Mouse (Mus musculus): ENCODE measurements at regions not wholly inside any gene's neighbourhood (a gene's known extent, or its start where the extent isn't known, plus 50 kb on each side); places are given as distances from the start of the nearest gene placed in this dataset.

DNA sequence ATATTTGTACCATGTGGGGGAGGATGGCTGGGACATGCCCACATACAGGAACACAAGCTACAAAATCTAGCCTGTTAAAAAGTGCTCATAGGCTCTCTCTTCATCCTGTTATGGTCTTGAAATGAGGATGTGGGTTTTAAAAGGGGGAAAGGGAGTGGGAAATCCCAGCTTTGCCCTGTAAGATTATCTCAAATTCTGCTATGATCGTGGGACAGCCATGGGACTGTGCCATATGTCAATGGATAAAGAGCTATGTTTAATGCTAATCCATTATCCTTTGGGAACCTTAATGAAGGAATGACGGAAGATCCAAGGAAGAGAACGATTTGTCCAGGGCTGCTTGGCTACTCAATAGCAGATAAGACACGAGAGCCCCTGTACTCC is 113.8 kb upstream of the Foxn2 start:
- H3K36me3 ChIP-seq = 0 out of 2 replicates have a peak, but pooled peaks cover 3% of the 10 kb centered on the region
- DNase-seq (ENCODE audit: low spot score) = no peak
- H3K27ac ChIP-seq = peak overlapping the region; percentile 84
- H3K27me3 ChIP-seq (ENCODE audit: insufficient read depth, poor library complexity, severe bottlenecking) = peaks cover 76% of the 10 kb centered on the region
- H3K4me1 ChIP-seq (replicated peaks) = peaks cover 55% of the 10 kb centered on the region
- WGBS = 70% methylated on average over 4 of the region's 4 CpGs
- H3K4me3 ChIP-seq = no peak overlapping the region
- H3K9me3 ChIP-seq = peaks cover 15% of the 10 kb centered on the region

DNA sequence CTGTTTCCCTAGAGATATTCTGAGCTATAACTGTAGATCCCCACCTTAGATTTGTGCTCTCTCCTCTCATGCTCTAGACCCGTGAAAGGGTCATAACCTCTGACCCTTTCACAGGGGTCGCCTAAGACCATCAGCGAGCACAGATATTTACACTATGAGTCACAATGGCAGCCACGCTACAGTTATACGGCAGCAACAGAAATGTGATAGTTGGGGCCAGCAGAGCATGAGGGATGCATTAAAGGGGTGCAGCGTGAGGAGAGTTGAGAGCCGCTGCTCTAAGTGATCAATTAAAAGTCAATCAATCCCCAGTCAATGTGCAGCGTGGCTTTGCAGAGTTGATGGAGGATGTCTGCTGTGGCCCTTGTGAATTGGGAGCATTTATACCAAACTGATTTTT is 112.7 kb upstream of the Foxn2 start:
- WGBS = 16% methylated on average over 8 of the region's 8 CpGs
- Histone ChIP-seq H3K27ac (peak overlapping the region; percentile 84), H3K9me3 (peaks cover 15% of the 10 kb centered on the region), H3K4me1 (replicated peaks) (peaks cover 55% of the 10 kb centered on the region), H3K27me3 (ENCODE audit: insufficient read depth, poor library complexity, severe bottlenecking) (peaks cover 71% of the 10 kb centered on the region), H3K36me3 (0 out of 2 replicates have a peak, but pooled peaks cover 3% of the 10 kb centered on the region), H3K4me3 (no peak overlapping the region)
- DNase-seq (ENCODE audit: low spot score) = peak; percentile 38

DNA sequence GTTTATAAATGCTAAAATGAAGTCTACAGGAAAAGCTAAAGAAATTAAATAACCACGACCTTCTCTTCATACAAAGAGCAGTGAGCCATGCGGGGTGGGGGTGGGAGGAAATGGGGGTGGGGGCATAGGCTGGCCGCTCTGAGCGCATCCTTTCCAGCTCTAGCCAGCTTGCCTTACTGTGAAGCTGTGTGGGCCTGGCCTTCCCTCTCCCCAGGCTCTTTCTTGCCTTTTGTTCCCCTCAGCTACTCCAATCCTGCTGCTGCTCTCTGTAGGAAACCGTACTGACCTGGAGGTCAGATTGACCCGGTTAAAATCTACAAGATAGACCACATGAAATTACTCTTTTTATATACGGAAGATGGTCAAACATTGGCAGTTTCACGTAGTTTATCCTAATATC is 111.7 kb upstream of the Foxn2 start:
- DNase-seq (ENCODE audit: low spot score) = peak; percentile 41
- no peak overlapping the region for H3K4me3 ChIP-seq
- H3K4me1 ChIP-seq (replicated peaks) = peaks cover 55% of the 10 kb centered on the region
- H3K27me3 ChIP-seq (ENCODE audit: insufficient read depth, poor library complexity, severe bottlenecking) = peaks cover 63% of the 10 kb centered on the region
- H3K9me3 ChIP-seq = peaks cover 15% of the 10 kb centered on the region
- 10% methylated on average over 8 of the region's 8 CpGs for WGBS
- peak overlapping the region; percentile 37 for H3K27ac ChIP-seq
- H3K36me3 ChIP-seq = 0 out of 2 replicates have a peak, but pooled peaks cover 3% of the 10 kb centered on the region

DNA sequence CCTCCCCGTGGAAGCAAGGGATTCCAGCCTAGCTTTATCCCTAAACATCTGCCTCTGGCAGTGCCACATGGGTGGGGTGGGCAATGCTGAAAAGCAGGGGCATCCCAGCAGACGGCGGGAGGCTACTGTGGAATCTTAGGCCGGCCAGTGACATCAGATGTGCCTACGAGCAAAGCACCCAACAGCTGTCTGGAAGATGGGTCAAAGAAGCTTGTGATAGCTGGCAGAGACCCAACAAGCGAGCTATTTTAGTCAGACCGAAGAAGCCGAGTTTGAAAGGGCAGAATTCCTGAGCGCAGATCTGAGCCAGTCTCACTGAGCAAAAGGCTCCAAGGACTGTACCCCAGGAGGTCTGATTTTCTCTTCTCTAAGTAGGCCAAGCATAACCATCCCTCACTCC is 110.8 kb upstream of the Foxn2 start:
- WGBS = 78% methylated on average over 9 of the region's 9 CpGs

DNA sequence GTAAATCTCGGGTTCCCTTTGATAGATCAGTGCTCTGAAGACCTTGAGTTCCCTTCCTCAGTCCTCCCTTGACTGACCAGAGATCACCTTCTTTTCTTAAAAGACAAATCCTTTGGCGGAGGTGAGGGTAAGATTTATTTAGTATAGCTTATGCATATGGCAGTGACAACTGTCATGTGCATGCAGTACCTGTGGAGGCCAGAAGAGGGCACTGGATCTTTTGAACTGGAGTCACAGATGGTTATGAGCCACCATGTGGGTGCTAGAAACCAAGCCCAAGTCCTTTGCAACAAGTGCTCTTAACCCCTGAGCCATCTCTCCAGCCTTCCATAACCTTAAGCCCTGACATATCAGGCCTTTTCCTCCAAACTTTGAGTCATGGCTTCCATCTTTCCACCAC is 110.4 kb upstream of the Foxn2 start:
- H3K27me3 ChIP-seq (ENCODE audit: insufficient read depth, poor library complexity, severe bottlenecking) = peaks cover 53% of the 10 kb centered on the region
- WGBS = 86% methylated on average over 2 of the region's 2 CpGs

More for the DNA sequence above, 110.8 kb upstream of the Foxn2 start:
- H3K9me3 ChIP-seq = peaks cover 15% of the 10 kb centered on the region
- peaks cover 57% of the 10 kb centered on the region for H3K27me3 ChIP-seq (ENCODE audit: insufficient read depth, poor library complexity, severe bottlenecking)
- H3K36me3 ChIP-seq = 0 out of 2 replicates have a peak, but pooled peaks cover 3% of the 10 kb centered on the region
- H3K27ac ChIP-seq = peak overlapping the region; percentile 37; the same call in 1 of the 2 replicates
- H3K4me1 ChIP-seq (replicated peaks) = peaks cover 54% of the 10 kb centered on the region
- H3K4me3 ChIP-seq = no peak overlapping the region
- DNase-seq (ENCODE audit: low spot score) = no peak

DNA sequence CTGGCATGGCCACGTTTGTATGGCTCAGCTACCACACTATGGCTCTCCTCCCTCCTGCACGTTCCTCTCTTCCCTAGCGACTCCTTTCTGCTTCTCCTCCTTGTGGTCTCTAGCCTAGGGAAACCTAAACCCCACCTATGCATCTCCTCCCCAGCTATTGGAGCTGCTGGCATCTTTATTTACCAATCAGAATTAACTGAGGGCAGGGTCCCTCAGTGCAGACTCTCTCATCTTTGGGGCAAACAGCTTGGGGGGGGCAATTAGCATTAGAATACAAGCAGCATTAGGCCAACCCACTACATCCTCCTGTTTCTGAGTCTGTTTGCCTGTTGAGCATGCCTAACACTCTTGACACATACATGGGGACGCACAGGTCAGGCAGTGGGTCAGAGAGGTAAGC is 106.7 kb upstream of the Foxn2 start:
- DNase-seq (ENCODE audit: low spot score) = no peak
- WGBS = 42% methylated on average over 4 of the region's 4 CpGs
- Histone ChIP-seq H3K9me3 (peaks cover 15% of the 10 kb centered on the region), H3K36me3 (0 out of 2 replicates have a peak, but pooled peaks cover 3% of the 10 kb centered on the region), H3K4me3 (no peak overlapping the region), H3K27ac (no peak overlapping the region), H3K4me1 (replicated peaks) (peaks cover 13% of the 10 kb centered on the region), H3K27me3 (ENCODE audit: insufficient read depth, poor library complexity, severe bottlenecking) (peaks cover 37% of the 10 kb centered on the region)

More for the DNA sequence above, 110.4 kb upstream of the Foxn2 start:
- H3K36me3 ChIP-seq = 0 out of 2 replicates have a peak, but pooled peaks cover 3% of the 10 kb centered on the region
- H3K27ac ChIP-seq = no peak overlapping the region
- H3K4me1 ChIP-seq (replicated peaks) = peaks cover 50% of the 10 kb centered on the region
- no peak for DNase-seq (ENCODE audit: low spot score)
- H3K4me3 ChIP-seq = no peak overlapping the region
- H3K9me3 ChIP-seq = peaks cover 15% of the 10 kb centered on the region

DNA sequence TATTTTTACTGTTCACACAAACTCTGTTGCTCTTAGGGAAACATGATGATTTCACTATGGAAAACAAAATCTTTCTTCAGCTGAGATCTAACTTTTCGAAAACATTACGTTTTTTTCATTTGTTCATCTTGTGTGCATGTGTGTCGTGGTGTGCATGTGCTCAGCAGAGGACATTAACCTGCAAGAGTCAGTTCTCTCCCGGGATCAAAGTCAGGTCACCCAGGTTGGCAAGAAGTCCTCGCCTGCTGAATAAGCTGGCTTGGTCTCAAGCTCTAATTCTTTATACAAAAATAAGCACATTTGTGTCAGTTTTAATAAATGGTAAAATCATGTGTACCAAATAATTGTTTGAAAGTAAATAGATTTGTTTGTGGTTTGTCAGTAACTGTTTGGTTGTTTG is 105.2 kb upstream of the Foxn2 start:
- Histone ChIP-seq H3K27me3 (ENCODE audit: insufficient read depth, poor library complexity, severe bottlenecking) (peaks cover 23% of the 10 kb centered on the region), H3K27ac (no peak overlapping the region), H3K36me3 (0 out of 2 replicates have a peak, but pooled peaks cover 1% of the 10 kb centered on the region), H3K4me3 (no peak overlapping the region), H3K4me1 (replicated peaks) (0 out of 2 replicates have a peak, but pooled peaks cover 3% of the 10 kb centered on the region), H3K9me3 (peaks cover 12% of the 10 kb centered on the region)
- DNase-seq (ENCODE audit: low spot score) = no peak
- WGBS = 84% methylated on average over 5 of the region's 5 CpGs

DNA sequence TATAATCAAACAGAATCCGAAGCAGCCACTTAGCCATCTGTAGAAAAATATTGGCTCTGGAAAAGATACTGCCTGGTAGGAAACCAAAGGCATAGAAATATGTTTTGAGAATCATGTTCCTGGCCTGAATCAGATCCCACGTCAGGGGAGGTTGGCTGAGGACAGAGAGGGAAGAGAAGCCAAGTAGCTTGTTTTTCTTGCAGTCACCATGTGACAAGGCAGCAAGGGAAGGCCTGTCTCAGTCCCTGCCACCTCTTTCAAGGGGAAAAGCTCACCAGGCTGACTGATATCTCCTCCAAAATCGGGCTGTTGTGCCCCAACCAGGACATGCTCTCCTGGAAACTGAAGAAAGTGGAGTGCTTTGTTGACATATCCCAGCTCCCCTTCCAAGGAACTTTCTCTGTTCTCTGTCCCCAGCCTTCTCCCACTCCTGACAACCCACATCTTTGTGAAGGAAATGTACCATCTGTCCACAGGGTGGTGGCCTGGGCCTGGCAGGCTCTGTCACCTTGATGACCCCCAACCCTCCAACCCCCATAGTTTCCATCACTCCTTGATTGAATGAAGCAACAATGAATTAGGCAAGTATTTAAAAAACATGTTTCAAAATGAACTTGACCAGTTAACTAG is 104.3 kb upstream of the Foxn2 start:
- no peak overlapping the region for H3K4me3 ChIP-seq
- no peaks in the 10 kb centered on the region for H3K36me3 ChIP-seq
- H3K9me3 ChIP-seq = peaks cover 2% of the 10 kb centered on the region; the same call in 1 of the 2 replicates
- no peak for DNase-seq (ENCODE audit: low spot score)
- H3K4me1 ChIP-seq (replicated peaks) = 0 out of 2 replicates have a peak, but pooled peaks cover 6% of the 10 kb centered on the region
- no peak overlapping the region for H3K27ac ChIP-seq
- WGBS = 67% methylated on average over 3 of the region's 3 CpGs
- H3K27me3 ChIP-seq (ENCODE audit: insufficient read depth, poor library complexity, severe bottlenecking) = peaks cover 13% of the 10 kb centered on the region

DNA sequence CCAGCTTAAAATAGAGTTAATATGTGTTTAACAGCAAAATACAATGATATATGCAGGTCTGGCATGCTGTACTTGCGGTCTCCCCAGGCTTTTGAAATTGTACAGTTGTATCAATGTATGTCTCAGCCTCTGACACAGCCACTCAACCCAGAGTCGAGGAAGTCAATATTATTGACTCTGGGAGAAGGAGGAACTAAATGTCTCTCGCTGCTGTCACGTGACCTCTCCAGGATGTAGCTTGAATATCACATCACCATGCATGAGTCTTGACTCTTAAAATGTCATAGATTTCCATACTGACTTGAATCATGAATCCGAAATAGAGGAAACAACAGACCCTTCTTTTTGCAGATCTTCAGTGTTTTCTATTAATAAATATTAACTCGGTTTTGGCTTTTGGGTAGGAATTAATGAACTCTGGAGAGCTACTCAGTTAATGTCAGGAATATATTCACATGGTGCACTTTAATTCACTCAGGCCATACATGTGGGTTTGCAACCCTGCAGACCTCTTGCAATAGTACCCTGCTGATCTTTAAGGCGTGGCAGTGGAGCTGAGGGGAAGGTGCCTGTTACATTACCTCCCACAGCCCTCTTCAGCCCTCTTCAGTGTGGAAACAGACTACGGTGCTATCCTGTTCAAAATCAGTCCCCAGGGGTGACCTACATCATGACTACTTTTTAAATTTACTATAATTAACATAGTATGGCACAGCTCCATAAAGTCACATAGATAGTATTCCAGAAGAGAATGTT is 102.7 kb upstream of the Foxn2 start:
- no peak overlapping the region for H3K27ac ChIP-seq
- H3K4me1 ChIP-seq (replicated peaks) = peaks cover 11% of the 10 kb centered on the region; the same call in 1 of the 2 replicates
- no peaks in the 10 kb centered on the region for H3K9me3 ChIP-seq
- 85% methylated on average over 8 of the region's 8 CpGs for WGBS
- H3K36me3 ChIP-seq = no peaks in the 10 kb centered on the region
- H3K4me3 ChIP-seq = no peak overlapping the region
- DNase-seq (ENCODE audit: low spot score) = no peak
- H3K27me3 ChIP-seq (ENCODE audit: insufficient read depth, poor library complexity, severe bottlenecking) = peaks cover 6% of the 10 kb centered on the region

DNA sequence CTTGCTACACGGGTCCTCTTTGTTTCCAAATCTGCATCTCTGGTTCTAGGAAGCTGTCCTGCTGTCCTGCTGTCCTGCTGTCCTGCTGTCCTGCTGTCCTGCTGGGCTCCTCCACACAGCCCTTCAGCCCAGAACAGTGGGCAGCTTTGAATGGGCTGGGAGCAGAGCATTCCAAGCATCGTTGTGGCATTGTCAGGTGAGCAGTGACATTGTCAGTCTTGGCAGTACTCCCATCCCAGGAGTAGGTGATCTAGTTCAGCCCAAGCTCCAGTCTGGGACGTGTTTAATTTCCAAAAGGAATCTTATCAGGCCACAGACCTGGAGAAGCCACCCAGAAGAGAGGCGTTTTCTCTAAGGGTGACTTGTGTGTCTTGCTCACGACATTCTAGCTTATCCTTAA is 99.4 kb upstream of the Foxn2 start:
- Histone ChIP-seq H3K27me3 (ENCODE audit: insufficient read depth, poor library complexity, severe bottlenecking) (no peaks in the 10 kb centered on the region), H3K36me3 (no peaks in the 10 kb centered on the region), H3K27ac (no peak overlapping the region), H3K9me3 (no peaks in the 10 kb centered on the region), H3K4me3 (no peak overlapping the region), H3K4me1 (replicated peaks) (peaks cover 11% of the 10 kb centered on the region; the same call in 1 of the 2 replicates)
- 51% methylated on average over 5 of the region's 5 CpGs for WGBS
- DNase-seq (ENCODE audit: low spot score) = no peak

DNA sequence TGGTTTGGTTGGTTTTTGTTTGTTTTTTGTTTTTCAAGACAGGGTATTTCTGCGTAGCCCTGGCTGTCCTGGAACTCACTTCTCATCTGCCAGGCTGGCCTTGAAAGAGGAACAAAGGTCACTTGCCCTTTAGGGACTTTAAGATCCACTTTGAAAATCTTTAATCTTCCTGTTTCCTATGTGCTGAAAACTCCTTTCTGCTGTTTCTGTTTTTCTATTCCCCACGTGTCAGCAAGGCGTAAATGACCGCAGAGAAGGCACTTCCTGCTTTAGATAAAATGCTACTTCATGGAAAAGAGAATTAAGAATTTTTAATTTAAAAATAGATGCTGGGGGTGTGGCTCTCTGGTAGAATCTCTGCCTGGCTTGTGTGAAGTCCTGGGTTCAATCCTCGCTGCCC is 98.9 kb upstream of the Foxn2 start:
- Histone ChIP-seq H3K9me3 (no peaks in the 10 kb centered on the region), H3K4me3 (no peak overlapping the region), H3K27me3 (ENCODE audit: insufficient read depth, poor library complexity, severe bottlenecking) (no peaks in the 10 kb centered on the region), H3K36me3 (no peaks in the 10 kb centered on the region), H3K4me1 (replicated peaks) (peaks cover 11% of the 10 kb centered on the region; the same call in 1 of the 2 replicates), H3K27ac (no peak overlapping the region)
- DNase-seq (ENCODE audit: low spot score) = no peak
- WGBS = 68% methylated on average over 5 of the region's 5 CpGs

DNA sequence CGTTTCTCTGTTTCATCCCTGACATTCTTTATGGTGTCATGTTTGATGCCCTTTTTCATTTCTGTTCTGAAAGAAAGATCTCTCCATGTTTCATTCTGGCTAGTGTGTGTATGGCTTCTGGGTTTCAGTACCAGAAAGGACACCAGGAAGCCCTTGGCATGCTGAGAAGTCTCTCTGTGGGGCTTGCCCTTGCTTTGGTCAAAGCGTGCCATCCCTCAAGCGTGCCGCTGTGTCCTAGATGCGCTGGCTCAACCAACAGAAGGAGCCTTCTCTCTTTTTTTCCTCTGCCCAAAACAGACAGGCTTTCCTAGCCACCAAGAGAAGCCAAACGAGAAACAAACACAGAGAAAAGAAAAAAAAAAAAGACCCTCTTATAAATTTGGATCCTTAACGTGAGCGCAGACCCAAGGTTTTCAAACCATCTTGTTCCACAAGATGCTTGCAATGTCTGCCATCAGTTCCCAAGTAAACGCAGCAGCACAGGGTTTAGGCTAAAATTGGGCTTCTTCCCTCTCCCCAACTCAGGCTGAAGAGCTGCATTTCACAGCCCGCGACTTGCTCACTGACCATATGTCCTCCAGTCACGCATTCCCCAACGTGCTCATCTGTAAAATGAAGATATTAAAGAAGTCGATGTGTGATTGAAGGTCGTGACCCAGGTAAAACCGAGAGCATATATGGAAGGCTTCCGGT is 97.3 kb upstream of the Foxn2 start:
- Histone ChIP-seq H3K27ac (no peak overlapping the region), H3K9me3 (no peaks in the 10 kb centered on the region), H3K4me3 (no peak overlapping the region), H3K36me3 (no peaks in the 10 kb centered on the region), H3K27me3 (ENCODE audit: insufficient read depth, poor library complexity, severe bottlenecking) (no peaks in the 10 kb centered on the region), H3K4me1 (replicated peaks) (peaks cover 15% of the 10 kb centered on the region; the same call in 1 of the 2 replicates)
- WGBS = 83% methylated on average over 17 of the region's 17 CpGs
- DNase-seq (ENCODE audit: low spot score) = no peak
